Mouse (Mus musculus) erythroid progenitor cell, adult 5-6 weeks (primary cell): ENCODE measurements around the gene Tor3a. TPM values are rescaled to one million over a fixed set of nuclear protein-coding genes. Genes with fewer than 3 reads are reported as not detected.
"Not testable (repeated sequence)": the region's sequence is repeated elsewhere in the genome, so short reads cannot be mapped to it uniquely, and the experiment has no call there.

Source experiments
- ATAC-seq: replicated peaks from 2 replicates; pipeline ENCODE4 v1.8.0; 2016; ENCODE audit warnings: moderate number of reproducible peaks, mild to moderate bottlenecking, moderate TSS enrichment, inconsistent platforms; ENCODE audit not compliant: poor library complexity, low FRiP score, severe bottlenecking
- total RNA-seq, 2 experiments: library from RNA; stranded (forward) in 1 of 2; stranded (reverse) in 1 of 2; fragments of 150-400 nt in 1 of 2; fragments of 186-747, 209-891 nt in 1 of 2; gene quantifications; 2 replicates each; pipeline versions ENCODE4 v1.2.3 to v1.2.4; 2015 to 2017; ENCODE audit warnings: low replicate concordance in 2 of 2

Tor3a gene
- total RNA-seq, 2 experiments from 2014 or later: 5.4 to 10.4 TPM

- no peak for ATAC-seq
Observed at GRCm38 (mm10) chr1:156672720-156673475, 1.3 kb downstream of the Tor3a start.

- no peak for ATAC-seq
Observed at GRCm38 (mm10) chr1:156671921-156672320, 2.2 kb downstream of the Tor3a start.

GRCm38 (mm10) chr1:156669208-156669983, 4.8 kb downstream of the Tor3a start:
- ATAC-seq: no peak

- no peak for ATAC-seq
Observed at GRCm38 (mm10) chr1:156668602-156669001, 5.6 kb downstream of the Tor3a start.

GRCm38 (mm10) chr1:156667141-156667926, 6.8 kb downstream of the Tor3a start:
- ATAC-seq: 0 out of 2 replicates have a peak, but pooled peaks have one; percentile 25

- no peak for ATAC-seq
Observed at GRCm38 (mm10) chr1:156665777-156666176, 8.4 kb downstream of the Tor3a start.

GRCm38 (mm10) chr1:156660660-156661236, 13.4 kb downstream of the Tor3a start:
- ATAC-seq: not testable (repeated sequence)

GRCm38 (mm10) chr1:156659906-156660659, 14.1 kb downstream of the Tor3a start:
- no peak for ATAC-seq

GRCm38 (mm10) chr1:156658676-156659075, 15.5 kb downstream of the Tor3a start:
- no peak for ATAC-seq

- no peak for ATAC-seq
Observed at GRCm38 (mm10) chr1:156657523-156657922, 16.6 kb downstream of the Tor3a start.

- ATAC-seq: no peak
Observed at GRCm38 (mm10) chr1:156654735-156655530, 19.2 kb downstream of the Tor3a start.

- ATAC-seq: no peak
Observed at GRCm38 (mm10) chr1:156652189-156652822, 21.9 kb downstream of the Tor3a start.

GRCm38 (mm10) chr1:156650631-156651030, 23.5 kb downstream of the Tor3a start:
- ATAC-seq: no peak

GRCm38 (mm10) chr1:156648705-156649104, 25.5 kb downstream of the Tor3a start:
- no peak for ATAC-seq

GRCm38 (mm10) chr1:156645971-156646370, 28.2 kb downstream of the Tor3a start:
- no peak for ATAC-seq

- no peak for ATAC-seq
Observed at GRCm38 (mm10) chr1:156644780-156645523, 29.2 kb downstream of the Tor3a start.

- ATAC-seq: no peak
Observed at GRCm38 (mm10) chr1:156644061-156644460, 30.1 kb downstream of the Tor3a start.
